Mouse (Mus musculus): ENCODE results near the gene Orai2.
A peak's percentile ranks its signal among the peaks of the same experiment; 100 is the strongest.
"Not testable (repeated sequence)": the region's sequence is repeated elsewhere in the genome, so short reads cannot be mapped to it uniquely, and the experiment has no call there.

Orai2 gene

GRCm38 (mm10) chr5:136136292-136136990 is 34.1 kb downstream of the Orai2 start:
- no peak for DNase-seq (ENCODE audit: low read depth)

- peak; percentile 93 for DNase-seq (ENCODE audit: low read depth)
Measured at GRCm38 (mm10) chr5:136135571-136136291, 34.8 kb downstream of the Orai2 start, which contains the start of the genes Lrwd1 and Alkbh4. Gene Lrwd1 (minus strand): TSS chr5:136136074. Gene Alkbh4 (plus strand): TSS chr5:136136146.

GRCm38 (mm10) chr5:136122165-136122564 is 48.3 kb downstream of the Orai2 start:
- no peak for DNase-seq (ENCODE audit: low read depth)

- no peak for DNase-seq (ENCODE audit: low read depth)
Measured at GRCm38 (mm10) chr5:136116784-136117112, 53.8 kb downstream of the Orai2 start.

- peak; percentile 90 for DNase-seq (ENCODE audit: low read depth)
Measured at GRCm38 (mm10) chr5:136115891-136116783, 54.4 kb downstream of the Orai2 start, which contains the start of gene Polr2j. Gene Polr2j (plus strand): TSS chr5:136116631.

- DNase-seq (ENCODE audit: low read depth): not testable (repeated sequence)
Measured at GRCm38 (mm10) chr5:136113546-136113945, 57.0 kb downstream of the Orai2 start.

GRCm38 (mm10) chr5:136109042-136109441 is 61.5 kb downstream of the Orai2 start:
- DNase-seq (ENCODE audit: low read depth): no peak

- DNase-seq (ENCODE audit: low read depth): no peak
Measured at GRCm38 (mm10) chr5:136108486-136108885, 62.0 kb downstream of the Orai2 start.

GRCm38 (mm10) chr5:136104511-136104910 is 66.0 kb downstream of the Orai2 start:
- DNase-seq (ENCODE audit: low read depth): no peak

- no peak for DNase-seq (ENCODE audit: low read depth)
Measured at GRCm38 (mm10) chr5:136102099-136102820, 68.3 kb downstream of the Orai2 start.

- DNase-seq (ENCODE audit: low read depth): no peak
Measured at GRCm38 (mm10) chr5:136098536-136098935, 72.0 kb downstream of the Orai2 start.
